In the genomic region with DNA sequence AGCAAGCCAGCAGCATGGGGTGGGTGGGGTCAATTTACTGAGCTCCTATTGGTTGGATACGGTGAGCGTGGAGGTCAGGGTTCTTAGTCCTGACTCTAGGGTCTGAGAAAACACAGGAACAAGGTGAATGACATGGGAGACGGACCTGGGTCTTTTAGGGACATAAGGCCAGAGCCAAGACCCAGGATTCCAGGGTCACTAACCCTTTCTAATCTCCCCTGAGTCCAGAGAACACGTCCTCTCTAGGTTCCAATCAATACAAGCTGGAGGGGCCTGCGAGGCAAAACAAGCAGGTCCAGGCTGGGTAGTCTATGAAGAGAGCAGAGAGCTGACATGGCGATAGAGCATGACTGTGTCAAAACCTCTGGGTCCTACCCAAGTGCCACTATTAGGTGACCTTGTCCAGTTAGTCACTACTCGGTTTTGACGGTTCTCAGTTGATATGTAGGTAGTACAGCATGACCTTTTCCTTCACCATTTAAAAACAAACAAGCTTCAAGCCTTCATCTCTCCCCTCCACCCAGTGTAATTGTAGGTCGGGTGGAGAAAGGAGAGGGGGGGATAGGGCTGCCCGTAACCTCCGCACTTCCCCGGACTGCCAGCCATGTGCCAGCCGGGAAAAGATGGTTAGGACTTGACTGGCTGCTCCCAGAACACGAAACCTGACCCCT, we compare ENCODE assay signal across 8 mouse cellular contexts. TPM values are rescaled to one million over a fixed set of nuclear protein-coding genes. Genes with fewer than 3 reads are reported as not detected.
DNase-seq lines count a peak whose midpoint lies in the region; ATAC-seq lines count a peak whose summit lies in the region.

No protein-coding gene starts in this region.

- no peak for ATAC-seq in heart, embryonic 11.5 days (replicated peaks; ENCODE audit: insufficient number of reproducible peaks, low FRiP score, low TSS enrichment)
- peak; percentile 25 for ATAC-seq in kidney, embryonic 16.5 days (ENCODE audit: low FRiP score, low TSS enrichment)
- peak; percentile 50; the same call in 1 of the 2 replicates for ATAC-seq in neural tube, embryonic 11.5 days (ENCODE audit: insufficient read depth, low FRiP score, low TSS enrichment)

- peaks cover 5% of the 10 kb centered on the region; the same call in 1 of the 2 replicates for H3K36me3 ChIP-seq in heart, embryonic 11.5 days (ENCODE audit: control insufficient read depth, insufficient read depth, low read length)
- no peaks in the 10 kb centered on the region for H3K36me3 ChIP-seq in kidney, embryonic 16.5 days (ENCODE audit: insufficient read depth, low read length)
- H3K36me3 ChIP-seq in neural tube, embryonic 11.5 days (ENCODE audit: control insufficient read depth, insufficient read depth, low read length), result no peaks in the 10 kb centered on the region

- H3K9ac ChIP-seq in heart, embryonic 11.5 days (ENCODE audit: low read depth, low read length), result peak overlapping the region; percentile 82
- peak overlapping the region; percentile 69 for H3K9ac ChIP-seq in kidney, embryonic 16.5 days (replicated peaks; ENCODE audit: low read length)
- peak overlapping the region; percentile 60 for H3K9ac ChIP-seq in neural tube, embryonic 11.5 days (ENCODE audit: low read length)

- WGBS in heart, embryonic 11.5 days (ENCODE audit: insufficient replicate concordance), result 8% methylated on average over 14 of the region's 14 CpGs
- WGBS in kidney, embryonic 16.5 days, result 15% methylated on average over 14 of the region's 14 CpGs
- WGBS in neural tube, embryonic 11.5 days, result 7% methylated on average over 14 of the region's 14 CpGs

- peak overlapping the region; percentile 98 for H3K4me2 ChIP-seq in heart, embryonic 11.5 days
- peak overlapping the region; percentile 98 for H3K4me2 ChIP-seq in kidney, embryonic 16.5 days (replicated peaks; ENCODE audit: low read depth, low read length)
- H3K4me2 ChIP-seq in neural tube, embryonic 11.5 days (ENCODE audit: low read depth), result peak overlapping the region; percentile 100

- H3K27ac ChIP-seq in heart, embryonic 11.5 days (ENCODE audit: low read depth, low read length), result peak overlapping the region; percentile 58
- no peak overlapping the region for H3K27ac ChIP-seq in kidney, embryonic 16.5 days (ENCODE audit: low read length)
- no peak overlapping the region for H3K27ac ChIP-seq in neural tube, embryonic 11.5 days (ENCODE audit: low read depth, low read length)

- intact Hi-C loops in left cerebral cortex, postnatal 25 days (cut with DNase I), result no loop called here

- H3K27me3 ChIP-seq in heart, embryonic 11.5 days (ENCODE audit: control insufficient read depth, insufficient read depth, low read length), result no peaks in the 10 kb centered on the region
- no peaks in the 10 kb centered on the region for H3K27me3 ChIP-seq in kidney, embryonic 16.5 days (ENCODE audit: insufficient read depth, low read length)
- peaks cover 4% of the 10 kb centered on the region; the same call in 1 of the 2 replicates for H3K27me3 ChIP-seq in neural tube, embryonic 11.5 days (ENCODE audit: control insufficient read depth, insufficient read depth, low read length)

- H3K9me3 ChIP-seq in heart, embryonic 11.5 days (replicated peaks; ENCODE audit: control insufficient read depth, low read length), result no peaks in the 10 kb centered on the region
- no peaks in the 10 kb centered on the region for H3K9me3 ChIP-seq in kidney, embryonic 16.5 days (ENCODE audit: low read length)
- no peaks in the 10 kb centered on the region for H3K9me3 ChIP-seq in neural tube, embryonic 11.5 days (ENCODE audit: control insufficient read depth, low read length)

- DNase-seq in adrenal gland, adult (ENCODE audit: inconsistent age in 2 of 2, low spot score in 1 of 2), result peak; percentile 64 to 91
- no peak for DNase-seq in adrenal gland, postnatal 25 days
- peak; percentile 80 for DNase-seq in adrenal gland, adult 2 months
- no peak for DNase-seq in neural tube, embryonic 11.5 days (ENCODE audit: low spot score)
- no peak for DNase-seq in left cerebral cortex, postnatal 25 days (ENCODE audit: low spot score in 2 of 2)
- no peak for DNase-seq in urinary bladder, postnatal 36 days (ENCODE audit: low spot score in 2 of 2)

- peak overlapping the region; percentile 69 for H3K4me3 ChIP-seq in heart, embryonic 11.5 days (ENCODE audit: low read depth, low read length)
- peak overlapping the region; percentile 65 for H3K4me3 ChIP-seq in kidney, embryonic 16.5 days (ENCODE audit: low read length)
- H3K4me3 ChIP-seq in neural tube, embryonic 11.5 days (ENCODE audit: low read depth, low read length), result peak overlapping the region; percentile 58

- peaks cover 16% of the 10 kb centered on the region for H3K4me1 ChIP-seq in heart, embryonic 11.5 days (ENCODE audit: control insufficient read depth, insufficient read depth, low read length)
- peaks cover 17% of the 10 kb centered on the region for H3K4me1 ChIP-seq in kidney, embryonic 16.5 days (ENCODE audit: insufficient read depth, low read length)
- peaks cover 5% of the 10 kb centered on the region for H3K4me1 ChIP-seq in neural tube, embryonic 11.5 days (ENCODE audit: control insufficient read depth, insufficient read depth, low read length)

RNA-seq across cellular contexts. Expression of gene Ndrg2, which starts 1.4 kb away (rescaled TPM):
- 226 and 243 TPM in 2 replicates for total RNA-seq in adrenal gland, postnatal 25 days (2021)
- 100 to 1,000 TPM; 223 to 343 TPM for total RNA-seq in adrenal gland, adult 2 months (2021)
- 390 and 417 TPM in 2 replicates for polyA plus RNA-seq in adrenal gland, adult 2 months (2012; rRNA removed)
- polyA plus RNA-seq in heart, embryonic 11.5 days (2014; fragmentation: Nextera tagmentation; extraction: Ambion mirVana), result 115 and 145 TPM in 2 replicates
- 52.0 and 59.5 TPM in 2 replicates for polyA plus RNA-seq in kidney, embryonic 16.5 days (2015; fragmentation: Nextera tagmentation; extraction: Ambion mirVana)
- 8.2 and 10.4 TPM in 2 replicates for polyA plus RNA-seq in neural tube, embryonic 11.5 days (2014; fragmentation: Nextera tagmentation; extraction: Ambion mirVana)
- 100 to 1,000 TPM; 694 to 748 TPM for total RNA-seq in left cerebral cortex, postnatal 25 days (2021)

RNA-seq across cellular contexts. Expression of gene Tppp2, which starts 5.7 kb away (rescaled TPM):
- not detected in 2 replicates for total RNA-seq in adrenal gland, postnatal 25 days (2021)
- total RNA-seq in adrenal gland, adult 2 months (2021), result not detected
- polyA plus RNA-seq in adrenal gland, adult 2 months (2012; rRNA removed), result not detected in 2 replicates
- not detected in 2 replicates for polyA plus RNA-seq in heart, embryonic 11.5 days (2014; fragmentation: Nextera tagmentation; extraction: Ambion mirVana)
- not detected in 2 replicates for polyA plus RNA-seq in kidney, embryonic 16.5 days (2015; fragmentation: Nextera tagmentation; extraction: Ambion mirVana)
- polyA plus RNA-seq in neural tube, embryonic 11.5 days (2014; fragmentation: Nextera tagmentation; extraction: Ambion mirVana), result not detected in 2 replicates
- total RNA-seq in left cerebral cortex, postnatal 25 days (2021), result not detected

RNA-seq across cellular contexts. Expression of gene Rnase13, which starts 10.0 kb away (rescaled TPM):
- not detected in 2 replicates for total RNA-seq in adrenal gland, postnatal 25 days (2021)
- not detected for total RNA-seq in adrenal gland, adult 2 months (2021)
- polyA plus RNA-seq in adrenal gland, adult 2 months (2012; rRNA removed), result not detected in 2 replicates
- polyA plus RNA-seq in heart, embryonic 11.5 days (2014; fragmentation: Nextera tagmentation; extraction: Ambion mirVana), result not detected in 2 replicates
- polyA plus RNA-seq in kidney, embryonic 16.5 days (2015; fragmentation: Nextera tagmentation; extraction: Ambion mirVana), result not detected in 2 replicates
- not detected in 2 replicates for polyA plus RNA-seq in neural tube, embryonic 11.5 days (2014; fragmentation: Nextera tagmentation; extraction: Ambion mirVana)
- under 1 TPM in 1 of 2 experiments, not detected in 1; 0.32 TPM for total RNA-seq in left cerebral cortex, postnatal 25 days (2021)

RNA-seq across cellular contexts. Expression of gene Slc39a2, which starts 19.8 kb away (rescaled TPM):
- total RNA-seq in adrenal gland, postnatal 25 days (2021), result 0.61 and 1.2 TPM in 2 replicates
- total RNA-seq in adrenal gland, adult 2 months (2021), result under 1 TPM; 0.45 to 0.58 TPM
- 0.48 and 0.61 TPM in 2 replicates for polyA plus RNA-seq in adrenal gland, adult 2 months (2012; rRNA removed)
- polyA plus RNA-seq in heart, embryonic 11.5 days (2014; fragmentation: Nextera tagmentation; extraction: Ambion mirVana), result 0.17 and 0.31 TPM in 2 replicates
- 0.30 and 0.50 TPM in 2 replicates for polyA plus RNA-seq in kidney, embryonic 16.5 days (2015; fragmentation: Nextera tagmentation; extraction: Ambion mirVana)
- 0.23 and 0.40 TPM in 2 replicates for polyA plus RNA-seq in neural tube, embryonic 11.5 days (2014; fragmentation: Nextera tagmentation; extraction: Ambion mirVana)
- 1 to 10 TPM; 4.8 to 6.6 TPM for total RNA-seq in left cerebral cortex, postnatal 25 days (2021)

RNA-seq across cellular contexts. Expression of gene Mettl17, which starts 27.9 kb away (rescaled TPM):
- 32.1 and 42.2 TPM in 2 replicates for total RNA-seq in adrenal gland, postnatal 25 days (2021)
- total RNA-seq in adrenal gland, adult 2 months (2021), result 10 to 100 TPM; 31.0 to 33.4 TPM
- polyA plus RNA-seq in adrenal gland, adult 2 months (2012; rRNA removed), result 48.8 and 99.4 TPM in 2 replicates
- polyA plus RNA-seq in heart, embryonic 11.5 days (2014; fragmentation: Nextera tagmentation; extraction: Ambion mirVana), result 41.9 and 46.9 TPM in 2 replicates
- 49.1 and 57.3 TPM in 2 replicates for polyA plus RNA-seq in kidney, embryonic 16.5 days (2015; fragmentation: Nextera tagmentation; extraction: Ambion mirVana)
- 58.8 and 58.9 TPM in 2 replicates for polyA plus RNA-seq in neural tube, embryonic 11.5 days (2014; fragmentation: Nextera tagmentation; extraction: Ambion mirVana)
- total RNA-seq in left cerebral cortex, postnatal 25 days (2021), result 10 to 100 TPM; 26.0 to 33.8 TPM

Comparison
In these comparisons a context has a peak if more than half of its experiments do, and no peak if none do; other contexts are left out.
1. DNase-seq: peak in adrenal gland, adult (2 of 2) and adrenal gland, adult 2 months (single experiment); none in adrenal gland, postnatal 25 days (single experiment), neural tube, embryonic 11.5 days (single experiment), left cerebral cortex, postnatal 25 days (0 of 2) and urinary bladder, postnatal 36 days (0 of 2).
2. Peak in every context shown above with its lines, with median percentiles within 50 percentile points of each other: H3K4me2 ChIP-seq, H3K4me3 ChIP-seq and H3K9ac ChIP-seq.